Mouse (Mus musculus): ENCODE data around the gene Phlpp1.
A peak's percentile ranks its signal among the peaks of the same experiment; 100 is the strongest.

Phlpp1 gene

DNA sequence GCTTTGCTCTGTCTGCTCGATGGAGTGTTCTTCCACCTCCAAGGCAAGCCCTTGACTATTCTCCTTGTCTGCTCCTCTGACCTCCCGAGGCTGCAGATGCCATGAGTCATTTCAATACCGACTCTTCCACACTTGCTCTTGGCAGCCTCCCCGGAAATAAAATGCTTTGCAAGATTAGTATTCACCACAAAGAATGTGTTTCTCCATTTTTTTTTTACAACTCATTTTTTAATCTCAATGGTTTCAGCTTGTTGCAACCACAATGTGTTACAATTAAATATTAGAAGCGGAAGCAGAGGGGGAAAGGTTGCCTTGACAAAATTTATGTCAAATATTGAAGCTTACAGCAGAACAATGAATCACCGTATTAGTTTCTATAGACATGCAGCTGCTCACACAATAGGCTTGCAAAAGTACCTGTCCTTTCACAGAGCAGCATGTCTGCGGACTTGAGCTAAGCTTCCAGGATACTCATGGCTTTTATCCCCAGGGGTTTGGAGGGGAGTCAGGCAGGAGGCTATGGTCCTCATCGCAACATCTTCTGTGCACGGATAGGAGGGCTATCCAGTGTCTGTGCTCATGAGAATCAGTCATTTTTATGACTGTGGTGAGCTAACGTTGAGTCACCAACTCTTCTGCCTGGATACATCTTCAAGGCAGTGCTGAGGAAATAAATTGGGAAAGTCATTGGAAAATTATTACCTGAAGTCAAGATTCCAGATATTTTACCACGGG lies 229.5 kb downstream of the Phlpp1 start:
- DNase-seq = no peak

DNA sequence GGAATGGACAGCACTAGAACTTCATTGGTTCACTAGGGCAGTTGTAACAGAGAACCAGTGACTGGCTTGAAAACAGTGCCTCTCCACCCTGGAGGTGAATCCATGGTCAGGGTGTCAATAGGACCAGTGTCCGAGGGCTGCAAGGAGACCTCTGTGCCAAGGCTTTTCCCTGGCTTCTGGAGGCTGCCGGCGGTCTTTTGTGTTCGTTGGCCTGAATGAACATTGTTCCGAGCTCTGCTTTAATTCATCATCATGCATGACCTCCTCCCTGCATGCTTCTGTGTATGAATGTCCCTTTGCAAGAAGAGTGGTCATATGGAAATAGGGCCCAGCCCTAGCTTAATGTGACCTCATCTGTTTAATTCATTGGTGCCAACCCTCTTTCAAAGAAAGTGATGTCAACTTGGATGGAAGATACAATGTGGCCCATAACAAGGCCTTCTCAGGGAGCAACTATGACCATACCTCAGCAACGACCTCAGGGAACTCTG lies 231.5 kb downstream of the Phlpp1 start:
- no peak for DNase-seq

DNA sequence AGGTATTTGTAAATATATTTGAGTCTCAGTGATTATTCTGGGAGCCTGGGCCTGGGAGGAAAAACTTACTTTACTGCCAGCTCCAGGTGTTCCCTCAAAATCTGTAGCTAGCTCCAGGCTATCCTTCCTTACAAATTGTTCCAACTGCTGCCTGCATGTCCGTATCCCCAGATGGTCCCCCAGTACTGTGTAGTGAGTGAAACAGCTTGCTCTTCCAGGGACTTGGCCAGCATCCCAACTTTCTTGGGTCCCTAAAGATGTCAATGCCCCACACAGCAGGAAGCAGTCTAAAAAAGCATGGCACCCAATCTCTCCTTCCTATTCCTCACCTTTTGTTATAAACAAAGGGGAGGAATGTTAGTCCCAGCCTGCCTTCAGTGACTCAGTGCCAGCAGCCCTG lies 235.3 kb downstream of the Phlpp1 start:
- no peak for DNase-seq

DNA sequence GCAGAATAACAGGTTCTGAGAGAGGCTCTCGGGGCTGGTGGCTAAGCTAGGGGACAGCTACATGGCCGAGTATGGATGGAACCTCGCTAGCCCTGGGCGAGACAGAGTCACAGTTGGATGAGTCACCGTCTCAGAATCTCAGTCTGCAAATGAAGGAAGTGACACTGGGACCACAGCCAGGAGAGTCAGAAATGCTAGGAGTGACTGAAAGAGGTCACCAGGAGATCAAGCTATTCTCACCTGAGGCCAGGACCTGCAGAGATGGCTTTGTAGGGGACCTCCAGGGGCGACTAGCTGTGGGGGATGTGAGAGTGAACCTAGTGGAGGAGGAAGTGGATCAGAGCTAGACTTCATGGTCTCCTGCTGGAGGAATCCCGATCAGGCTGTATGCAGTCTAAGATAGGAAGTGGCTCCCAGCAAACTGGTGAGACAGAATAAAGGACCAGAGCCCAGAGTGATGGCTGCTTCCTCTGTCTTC lies 236.4 kb downstream of the Phlpp1 start:
- no peak for DNase-seq

DNA sequence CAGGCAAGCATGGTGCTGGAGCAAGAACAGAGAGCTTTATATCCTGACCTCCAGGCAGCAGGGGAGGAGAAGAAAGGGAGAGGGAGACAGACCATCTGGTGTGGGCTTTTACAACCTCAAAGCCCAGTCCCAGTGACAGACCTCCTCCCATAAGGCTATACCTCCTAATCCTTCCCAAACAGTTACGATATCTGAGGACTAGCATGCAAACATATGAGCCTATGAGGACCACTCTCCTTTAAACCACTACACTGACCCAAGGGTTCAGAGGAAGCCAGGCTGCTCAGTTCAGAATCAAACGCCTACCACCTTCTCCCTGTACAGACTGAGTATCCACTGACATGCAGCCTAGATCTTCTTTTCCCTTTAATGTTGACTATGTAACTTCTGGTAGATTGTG lies 239.3 kb downstream of the Phlpp1 start:
- DNase-seq = no peak

DNA sequence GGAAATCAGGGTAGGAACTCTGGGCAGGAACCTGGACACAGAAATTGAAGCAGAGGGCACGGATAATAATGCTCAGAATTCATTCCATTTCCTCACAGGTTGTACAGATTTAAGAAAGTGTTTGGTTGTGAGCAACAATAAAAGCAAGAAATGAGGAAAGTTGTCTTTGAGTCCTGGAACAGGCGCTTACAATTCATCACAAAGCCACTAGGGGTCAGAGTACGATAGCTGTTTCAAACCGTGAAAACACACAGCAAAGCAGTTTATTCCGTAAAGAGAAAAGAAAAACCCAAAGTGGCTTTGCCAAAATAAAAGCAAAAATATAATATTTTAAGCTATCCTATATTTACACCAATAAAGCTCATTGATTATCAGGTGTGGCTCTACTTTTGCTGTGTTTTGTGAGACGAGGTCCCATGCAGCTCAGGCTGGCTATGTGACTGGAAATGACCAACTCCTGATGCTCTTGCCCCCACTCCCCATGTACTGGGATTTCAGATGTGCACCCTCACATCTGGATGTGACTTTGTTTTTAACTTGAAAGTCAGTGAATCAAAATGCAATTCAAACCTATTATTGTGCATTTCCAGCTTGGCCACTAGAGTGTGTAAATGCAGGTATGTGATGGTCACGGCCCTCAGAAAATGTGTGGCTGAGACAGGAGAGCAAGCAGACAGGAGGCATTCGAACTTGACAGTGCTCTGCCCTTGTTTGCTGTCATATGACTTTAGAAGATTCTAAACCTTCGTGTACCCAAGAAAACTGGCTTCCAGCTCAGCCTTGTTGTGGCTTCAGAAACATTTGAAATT lies 253.8 kb downstream of the Phlpp1 start:
- DNase-seq = peak; percentile 59

DNA sequence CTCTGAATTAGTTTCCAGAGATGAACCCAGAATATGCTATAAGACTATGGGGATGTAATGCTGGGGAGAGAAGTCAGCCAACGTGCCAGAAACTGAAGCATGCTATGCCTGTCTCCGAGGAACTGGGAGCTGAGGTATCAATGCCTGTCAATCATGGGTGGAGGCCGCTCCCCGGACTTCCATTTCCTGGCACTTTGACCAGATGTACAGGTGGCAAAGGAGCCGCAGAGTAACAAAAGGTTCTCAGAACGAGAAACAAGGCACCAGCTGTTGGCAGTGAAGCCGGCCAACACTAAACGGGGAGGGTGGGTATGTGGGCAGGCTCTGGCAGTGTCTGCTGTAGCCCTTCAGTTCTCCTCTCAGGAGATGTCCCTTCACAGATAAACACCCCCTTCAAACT lies 256.6 kb downstream of the Phlpp1 start:
- peak; percentile 30 for DNase-seq

DNA sequence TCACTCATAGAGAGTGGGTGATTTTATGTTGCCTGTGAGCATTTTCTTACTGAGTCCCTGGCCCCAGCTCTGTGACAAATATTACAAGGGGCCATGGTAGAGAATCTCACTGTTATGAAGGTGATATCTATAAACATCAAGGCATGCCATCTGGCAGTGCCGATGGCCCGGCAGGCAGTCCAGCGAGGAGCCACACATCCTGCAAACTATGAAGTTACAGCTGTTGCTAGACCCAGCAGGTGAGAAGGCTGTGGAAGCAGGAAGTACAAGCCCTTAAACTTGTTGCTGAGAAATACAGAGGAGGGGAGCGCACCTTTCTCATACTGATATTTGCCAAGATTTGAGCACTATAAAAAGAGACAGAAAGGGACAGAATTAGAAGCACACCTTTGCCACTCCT lies 257.0 kb downstream of the Phlpp1 start:
- DNase-seq = peak; percentile 35

DNA sequence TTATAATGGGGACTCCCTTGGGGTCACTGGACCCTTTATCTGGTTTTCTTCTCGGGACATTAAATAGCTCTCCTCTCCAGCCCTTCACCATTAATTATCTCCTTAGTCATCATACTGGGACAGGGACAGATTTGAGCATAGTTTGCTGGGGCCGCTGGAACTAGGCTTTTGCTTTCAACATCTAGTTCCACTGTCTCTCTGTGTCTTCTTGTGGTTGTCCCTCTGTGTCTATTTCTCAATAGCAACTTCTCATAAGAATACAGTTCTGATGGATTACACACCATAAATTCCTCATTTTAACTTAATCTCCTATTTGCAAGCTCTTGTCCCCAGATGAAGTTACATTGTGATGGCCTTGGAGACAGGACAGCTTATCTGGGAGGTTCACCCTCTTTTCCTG lies 262.0 kb downstream of the Phlpp1 start:
- DNase-seq = no peak

All from thymus, postnatal 4 days (tissue).